Mouse (Mus musculus): Measurements from ENCODE around the gene Arl10. TPM values are rescaled to one million over a fixed set of nuclear protein-coding genes. Genes with fewer than 3 reads are reported as not detected.

The Arl10 gene
- 12.9 TPM for polyA plus RNA-seq (2017; shearing (Covaris generic))

GRCm38 (mm10) chr13:54574854-54575481 lies at the start of gene Arl10:
Gene Arl10 (plus strand): TSS chr13:54575015.

GRCm38 (mm10) chr13:54565201-54565581 lies 9.6 kb upstream of the Arl10 start, which contains the start of gene 4833439L19Rik:
Gene 4833439L19Rik (minus strand): TSS chr13:54565435.

DNA sequence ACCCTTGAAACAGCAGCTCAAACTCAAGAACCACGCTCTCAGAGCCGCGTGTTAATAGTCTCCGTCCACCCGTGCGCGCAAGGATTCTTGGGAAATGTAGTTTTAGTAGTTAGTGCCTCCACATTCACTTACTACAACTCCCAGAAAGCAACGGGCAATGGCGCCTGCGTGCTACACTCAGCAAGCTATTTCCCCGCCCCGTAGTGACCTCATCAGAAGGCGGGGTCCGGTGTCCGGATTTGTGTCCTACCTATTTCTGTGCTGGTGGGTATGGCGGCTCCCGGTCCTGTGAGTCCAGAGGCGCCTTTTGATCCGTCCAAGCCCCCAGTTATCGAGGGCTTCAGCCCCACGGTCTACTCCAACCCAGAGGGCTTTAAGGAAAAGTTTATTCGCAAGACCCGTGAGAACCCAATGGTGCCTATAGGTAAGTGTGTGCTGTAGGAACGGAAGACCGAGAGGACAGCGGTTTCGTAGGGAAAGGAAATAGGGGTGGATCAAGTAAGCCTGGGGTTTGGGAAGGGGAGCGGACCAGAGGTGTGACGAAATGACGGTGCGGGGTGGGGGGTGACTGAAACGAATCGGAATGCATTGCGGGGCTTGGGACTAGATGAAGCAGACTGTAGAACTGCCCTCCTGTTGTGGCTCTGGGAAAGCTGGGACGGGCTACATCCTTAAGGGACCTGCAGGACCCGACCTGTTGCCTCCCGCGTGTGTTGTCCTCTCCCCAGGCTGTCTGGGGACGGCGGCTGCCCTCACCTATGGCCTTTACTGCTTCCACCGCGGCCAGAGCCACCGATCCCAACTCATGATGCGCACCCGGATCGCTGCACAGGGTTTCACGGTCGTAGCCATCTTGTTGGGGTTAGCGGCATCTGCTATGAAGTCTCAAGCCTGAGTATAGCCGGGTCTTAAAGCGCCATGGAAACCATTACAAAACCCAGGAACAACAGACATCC lies 15.5 kb downstream of the Arl10 start, which contains the start of the genes Nop16 and Higd2a:
Nop16 (minus strand) TSS at position 95 of the 956 bp plus-strand sequence.
Higd2a (plus strand) TSS at position 212 of the 956 bp plus-strand sequence.

GRCm38 (mm10) chr13:54610972-54611754 lies 36.3 kb downstream of the Arl10 start, which contains the start of gene Cltb:
Gene Cltb (minus strand): TSS chr13:54611344.

DNA sequence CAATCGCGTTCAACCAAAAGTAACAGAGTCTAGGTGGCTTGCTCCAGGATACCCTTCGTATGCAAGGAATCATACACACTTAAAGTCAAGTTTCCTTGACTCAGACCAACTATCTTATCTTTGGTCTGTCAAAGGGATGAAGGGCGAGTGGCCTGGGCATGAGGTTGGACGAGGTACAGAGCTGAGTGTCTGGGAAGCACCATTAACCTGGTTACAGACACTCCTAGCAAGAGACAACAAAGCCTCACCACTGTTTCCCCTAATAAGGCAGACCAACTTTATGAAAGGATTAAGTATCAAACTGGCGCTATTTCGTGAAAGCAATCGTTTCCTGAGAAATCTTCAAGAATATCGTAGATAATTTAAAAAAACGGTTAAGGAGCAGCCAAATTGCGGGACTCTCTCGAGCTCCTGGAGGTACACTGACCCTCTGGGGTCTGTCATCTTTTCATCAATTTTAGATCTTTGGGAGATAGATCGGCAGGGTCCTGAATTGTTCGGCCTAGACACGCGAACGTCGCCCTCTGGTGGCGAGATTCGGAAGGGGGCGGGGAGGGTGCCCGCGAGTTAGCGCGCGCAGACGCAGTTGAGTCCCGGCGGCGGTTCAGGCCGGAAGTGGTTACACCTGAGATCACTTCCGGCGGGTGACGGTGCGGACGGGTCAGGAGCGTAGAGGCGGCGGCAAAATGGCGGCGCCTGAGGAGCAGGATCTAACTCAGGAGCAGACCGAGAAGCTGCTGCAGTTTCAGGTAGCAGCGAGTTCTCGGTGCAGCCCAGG lies 46.5 kb downstream of the Arl10 start, which contains the start of gene Faf2:
Faf2 (plus strand) TSS at position 630 of the 778 bp plus-strand sequence.

Other genes starting within 250 kb of the Arl10 start
- not detected for gene Cplx2, start 203.7 kb upstream of the Arl10 start, polyA plus RNA-seq (2017; shearing (Covaris generic))
- 46.2 TPM for gene Thoc3, start 106.2 kb upstream of the Arl10 start, polyA plus RNA-seq (2017; shearing (Covaris generic))
- 17.6 TPM for gene Simc1, start 71.2 kb upstream of the Arl10 start, polyA plus RNA-seq (2017; shearing (Covaris generic))
- 101 TPM for gene 4833439L19Rik, start 9.6 kb upstream of the Arl10 start, polyA plus RNA-seq (2017; shearing (Covaris generic))
- gene Nop16, start 15.1 kb downstream of the Arl10 start, polyA plus RNA-seq (2017; shearing (Covaris generic)) = 46.0 TPM
- 183 TPM for gene Higd2a, start 15.2 kb downstream of the Arl10 start, polyA plus RNA-seq (2017; shearing (Covaris generic))
- gene Cltb, start 36.3 kb downstream of the Arl10 start, polyA plus RNA-seq (2017; shearing (Covaris generic)) = 44.1 TPM
- gene Faf2, start 46.8 kb downstream of the Arl10 start, polyA plus RNA-seq (2017; shearing (Covaris generic)) = 120 TPM
- gene Rnf44, start 118.9 kb downstream of the Arl10 start, polyA plus RNA-seq (2017; shearing (Covaris generic)) = 59.3 TPM
- not detected for gene Cdhr2, start 126.4 kb downstream of the Arl10 start, polyA plus RNA-seq (2017; shearing (Covaris generic))
- not detected for gene Gprin1, start 174.9 kb downstream of the Arl10 start, polyA plus RNA-seq (2017; shearing (Covaris generic))
- not detected for gene Sncb, start 191.6 kb downstream of the Arl10 start, polyA plus RNA-seq (2017; shearing (Covaris generic))
- gene Eif4e1b, start 209.0 kb downstream of the Arl10 start, polyA plus RNA-seq (2017; shearing (Covaris generic)) = not detected
- 10.9 TPM for gene Tspan17, start 214.4 kb downstream of the Arl10 start, polyA plus RNA-seq (2017; shearing (Covaris generic))